Mouse (Mus musculus): Measurements from ENCODE around the gene Mthfsd.
A peak's percentile ranks its signal among the peaks of the same experiment; 100 is the strongest.

The Mthfsd gene

DNA sequence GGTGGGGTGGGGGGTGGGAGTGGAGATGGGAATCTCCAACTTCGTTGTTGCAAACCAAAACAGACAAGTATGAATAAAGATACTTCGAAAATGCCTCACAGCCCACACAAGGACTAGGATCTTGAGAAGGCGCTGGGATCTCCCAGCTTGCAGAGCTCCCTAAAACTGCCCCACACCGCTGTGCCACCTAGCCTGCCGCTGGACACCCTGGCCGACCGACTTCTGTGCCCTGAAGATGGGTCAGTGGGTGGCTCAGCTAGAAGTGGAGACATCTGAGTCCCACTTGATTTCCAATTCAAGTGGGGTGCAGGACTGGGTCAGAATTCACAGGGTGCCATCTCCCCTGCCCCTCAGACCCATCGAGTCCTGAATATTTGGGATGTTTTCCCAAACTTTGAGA is 13.5 kb upstream of the Mthfsd start:
- DNase-seq (ENCODE audit: low spot score) = no peak

DNA sequence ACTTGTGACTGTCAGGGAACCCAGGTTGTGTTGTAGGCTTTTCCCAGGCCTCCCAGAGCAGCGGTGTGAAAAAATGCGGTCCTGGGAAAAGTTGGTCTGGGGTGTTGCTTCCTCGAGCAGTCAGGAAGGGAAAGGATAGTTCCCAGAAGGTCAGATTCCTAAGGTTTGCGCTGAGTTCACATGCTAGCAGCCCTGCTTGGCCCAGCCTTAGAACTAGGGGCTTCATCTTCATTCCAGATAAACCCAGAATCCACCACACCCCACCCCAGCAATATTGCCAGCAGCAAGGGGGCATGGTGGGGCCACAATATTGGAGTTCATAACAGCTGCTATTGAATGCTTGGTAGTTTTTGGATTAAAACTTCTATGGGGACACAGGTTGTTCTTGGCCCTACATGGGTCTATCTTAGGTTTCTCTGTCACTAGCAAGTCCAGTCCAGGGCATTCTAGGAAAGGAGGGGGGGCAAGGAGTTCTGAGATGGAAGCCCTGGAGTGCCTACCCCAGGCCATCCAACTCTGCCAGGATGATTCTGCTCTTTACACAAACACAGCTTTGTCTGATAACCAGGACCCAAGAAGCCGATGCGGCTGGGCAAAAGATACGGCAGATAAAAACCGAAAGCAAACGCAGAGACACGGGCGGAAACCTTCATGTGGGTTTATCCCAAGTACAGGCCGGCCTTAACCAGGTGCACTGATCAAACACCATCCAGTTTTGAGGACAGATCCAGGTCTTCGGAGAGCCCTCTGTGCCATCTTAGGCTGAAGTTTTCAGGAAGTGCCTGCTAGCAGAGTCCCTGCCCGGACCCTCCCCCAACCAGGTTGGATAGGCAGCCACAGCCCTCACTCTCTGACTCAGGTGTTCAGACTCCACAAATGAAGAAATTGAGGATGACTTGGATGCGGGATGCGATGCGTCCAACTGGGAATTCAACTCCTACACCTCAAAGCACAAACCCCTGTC is 12.5 kb upstream of the Mthfsd start:
- no peak for DNase-seq (ENCODE audit: low spot score)

DNA sequence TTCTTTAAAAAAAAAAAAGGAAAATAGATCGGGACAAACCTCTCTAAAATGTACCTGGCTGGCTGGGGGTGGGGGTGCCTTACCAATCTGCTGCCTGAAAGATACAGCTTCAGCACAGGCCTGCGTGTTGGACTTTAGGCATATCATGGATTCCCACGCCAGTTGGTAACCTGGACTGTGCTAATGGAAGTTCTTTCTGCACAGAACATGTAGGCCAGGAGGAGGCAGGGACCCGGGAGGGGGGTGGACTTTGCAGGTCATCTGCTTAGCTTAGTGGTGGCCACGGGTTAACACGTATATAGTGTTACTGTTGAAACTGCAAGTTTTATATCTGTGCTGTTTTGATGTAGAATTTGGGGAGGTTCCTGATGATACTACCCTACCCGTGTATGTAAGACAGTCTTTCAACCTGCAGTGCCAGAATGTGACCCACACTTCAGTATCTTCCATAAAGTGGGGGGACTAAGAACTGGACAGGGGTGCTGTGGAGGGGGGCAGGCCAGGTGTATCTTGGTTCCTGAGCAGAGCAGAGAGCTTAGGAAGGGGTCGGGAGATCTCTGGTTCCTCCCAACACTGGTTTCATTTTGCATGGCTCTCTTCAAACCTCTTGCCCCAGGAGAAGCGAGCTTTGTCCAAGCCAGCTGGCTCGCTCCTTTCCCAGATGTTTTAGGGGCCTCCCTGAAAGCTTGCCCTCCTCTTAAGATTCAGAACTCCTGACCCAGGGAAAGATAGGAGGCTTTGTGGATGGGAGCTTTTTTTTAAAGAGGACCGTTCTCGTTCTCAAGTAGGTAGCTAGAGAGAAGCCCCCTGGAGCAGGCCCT is 11.7 kb upstream of the Mthfsd start:
- no peak for DNase-seq (ENCODE audit: low spot score)

DNA sequence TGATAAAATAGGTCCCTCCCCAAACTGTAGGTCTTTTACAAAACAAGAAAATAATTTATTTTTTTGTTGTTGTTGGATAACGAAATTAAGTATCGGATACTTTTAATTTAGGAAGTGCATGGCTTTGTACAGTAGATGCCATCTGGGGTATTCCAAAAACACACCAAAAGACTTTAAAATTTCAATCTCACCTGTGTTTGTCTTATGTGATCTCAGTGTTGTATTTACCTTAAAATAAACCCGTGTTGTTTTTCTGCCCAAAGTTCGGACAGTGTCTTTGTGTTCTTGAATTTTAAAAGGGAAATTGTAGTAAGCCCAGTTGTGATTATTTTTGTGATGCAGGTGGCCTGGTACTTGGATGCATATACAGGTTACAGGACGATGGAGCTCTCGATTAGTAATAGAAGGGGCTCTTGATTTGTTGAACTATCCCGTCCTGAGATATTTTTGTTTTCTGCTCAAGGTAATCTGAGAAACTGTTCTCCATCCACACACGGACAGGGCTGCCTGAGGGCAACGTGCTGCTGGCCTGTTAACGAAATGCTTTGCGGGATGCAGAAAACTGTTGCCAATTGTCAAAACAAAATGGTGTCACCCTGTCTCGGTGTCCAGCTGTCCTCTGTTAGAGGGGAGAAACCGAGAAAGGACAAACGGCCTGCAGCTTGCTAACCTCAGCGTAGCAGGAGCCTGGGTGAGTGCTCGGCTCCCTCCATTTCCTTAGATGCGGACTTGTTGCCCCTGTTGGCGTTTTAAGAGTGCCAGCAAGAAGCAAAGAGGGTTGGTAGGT is 10.6 kb upstream of the Mthfsd start:
- no peak for DNase-seq (ENCODE audit: low spot score)

DNA sequence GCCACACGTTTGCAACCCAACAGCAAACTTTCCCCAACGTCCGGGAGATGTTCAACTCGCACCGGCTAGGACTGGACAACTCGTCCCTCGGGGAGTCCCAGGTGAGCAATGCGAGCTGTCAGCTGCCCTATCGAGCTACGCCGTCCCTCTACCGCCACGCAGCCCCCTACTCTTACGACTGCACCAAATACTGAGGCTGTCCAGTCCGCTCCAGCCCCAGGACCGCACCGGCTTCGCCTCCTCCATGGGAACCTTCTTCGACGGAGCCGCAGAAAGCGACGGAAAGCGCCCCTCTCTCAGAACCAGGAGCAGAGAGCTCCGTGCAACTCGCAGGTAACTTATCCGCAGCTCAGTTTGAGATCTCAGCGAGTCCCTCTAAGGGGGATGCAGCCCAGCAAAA is 9.7 kb upstream of the Mthfsd start:
- no peak for DNase-seq (ENCODE audit: low spot score)

DNA sequence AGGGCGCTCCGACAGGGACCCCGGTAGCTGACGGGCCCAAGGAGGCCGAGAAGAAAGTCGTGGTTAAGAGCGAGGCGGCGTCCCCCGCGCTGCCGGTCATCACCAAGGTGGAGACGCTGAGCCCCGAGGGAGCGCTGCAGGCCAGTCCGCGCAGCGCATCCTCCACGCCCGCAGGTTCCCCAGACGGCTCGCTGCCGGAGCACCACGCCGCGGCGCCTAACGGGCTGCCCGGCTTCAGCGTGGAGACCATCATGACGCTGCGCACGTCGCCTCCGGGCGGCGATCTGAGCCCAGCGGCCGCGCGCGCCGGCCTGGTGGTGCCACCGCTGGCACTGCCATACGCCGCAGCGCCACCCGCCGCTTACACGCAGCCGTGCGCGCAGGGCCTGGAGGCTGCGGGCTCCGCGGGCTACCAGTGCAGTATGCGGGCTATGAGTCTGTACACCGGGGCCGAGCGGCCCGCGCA is 9.0 kb upstream of the Mthfsd start:
- no peak for DNase-seq (ENCODE audit: low spot score)

DNA sequence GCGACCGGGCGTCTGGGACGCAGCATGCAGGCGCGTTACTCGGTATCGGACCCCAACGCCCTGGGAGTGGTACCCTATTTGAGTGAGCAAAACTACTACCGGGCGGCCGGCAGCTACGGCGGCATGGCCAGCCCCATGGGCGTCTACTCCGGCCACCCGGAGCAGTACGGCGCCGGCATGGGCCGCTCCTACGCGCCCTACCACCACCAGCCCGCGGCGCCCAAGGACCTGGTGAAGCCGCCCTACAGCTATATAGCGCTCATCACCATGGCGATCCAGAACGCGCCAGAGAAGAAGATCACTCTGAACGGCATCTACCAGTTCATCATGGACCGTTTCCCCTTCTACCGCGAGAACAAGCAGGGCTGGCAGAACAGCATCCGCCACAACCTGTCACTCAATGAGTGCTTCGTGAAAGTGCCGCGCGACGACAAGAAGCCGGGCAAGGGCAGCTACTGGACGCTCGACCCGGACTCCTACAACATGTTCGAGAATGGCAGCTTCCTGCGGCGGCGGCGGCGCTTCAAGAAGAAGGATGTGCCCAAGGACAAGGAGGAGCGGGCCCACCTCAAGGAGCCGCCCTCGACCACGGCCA is 8.5 kb upstream of the Mthfsd start:
- DNase-seq (ENCODE audit: low spot score) = no peak

DNA sequence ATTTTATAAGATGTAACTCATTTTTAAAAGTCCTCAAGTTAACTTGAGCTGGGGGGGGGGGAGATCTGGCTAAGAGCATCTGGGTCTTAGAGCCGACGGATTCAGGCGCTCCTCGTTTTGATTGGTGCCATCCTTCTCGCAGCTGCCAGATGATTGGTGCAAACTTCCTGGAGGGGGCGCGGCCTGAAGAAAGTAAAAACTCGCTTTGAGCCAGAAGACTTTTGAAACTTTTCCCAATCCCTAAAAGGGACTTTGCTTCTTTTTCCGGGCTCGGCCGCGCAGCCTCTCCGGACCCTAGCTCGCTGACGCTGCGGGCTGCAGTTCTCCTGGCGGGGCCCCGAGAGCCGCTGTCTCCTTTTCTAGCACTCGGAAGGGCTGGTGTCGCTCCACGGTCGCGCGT is 7.8 kb upstream of the Mthfsd start, which contains the start of gene Foxc2:
Foxc2 (plus strand) TSS at position 224 of the 400 bp plus-strand sequence.
- DNase-seq (ENCODE audit: low spot score) = peak; percentile 82

DNA sequence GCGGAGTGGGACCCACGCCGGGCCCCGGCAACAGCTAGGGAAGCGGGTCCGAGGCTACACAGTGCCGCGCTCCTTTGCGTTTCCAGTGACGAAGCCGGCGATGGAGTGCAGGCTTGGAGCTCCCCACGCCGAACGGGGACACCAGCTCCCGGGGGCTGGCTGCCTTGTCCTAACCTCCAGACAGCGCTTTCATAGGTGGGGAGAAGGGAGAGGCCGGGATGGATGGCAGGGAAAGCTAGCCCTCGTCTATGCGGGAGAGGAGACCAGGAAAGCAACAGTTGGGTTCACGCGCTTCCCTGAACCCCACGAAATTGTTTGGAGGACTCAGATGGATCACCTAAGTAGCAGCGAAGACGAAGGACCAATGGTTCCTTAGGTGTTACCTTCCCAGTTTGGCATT is 6.9 kb upstream of the Mthfsd start:
- DNase-seq (ENCODE audit: low spot score) = no peak

DNA sequence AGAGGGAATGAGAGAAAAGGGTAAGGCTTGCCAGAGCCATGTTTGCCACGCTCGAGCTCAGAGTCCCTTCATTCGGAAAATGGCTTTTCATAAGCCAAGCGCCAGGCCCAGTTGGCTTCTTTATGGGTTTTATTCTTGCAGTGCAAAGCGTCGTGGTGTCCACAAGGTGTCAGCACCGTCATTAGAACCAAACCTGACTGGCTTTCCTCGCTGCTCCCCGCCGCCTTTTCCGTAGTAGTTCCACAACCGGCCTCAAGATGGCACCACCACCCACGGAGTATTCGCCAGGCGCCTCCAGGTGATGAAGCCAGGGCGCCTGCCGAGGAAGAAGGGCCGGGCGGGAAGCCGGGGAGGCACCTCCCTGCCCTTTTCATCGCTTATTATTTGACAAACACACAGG is 5.1 kb upstream of the Mthfsd start:
- peak; percentile 87 for DNase-seq (ENCODE audit: low spot score)

DNA sequence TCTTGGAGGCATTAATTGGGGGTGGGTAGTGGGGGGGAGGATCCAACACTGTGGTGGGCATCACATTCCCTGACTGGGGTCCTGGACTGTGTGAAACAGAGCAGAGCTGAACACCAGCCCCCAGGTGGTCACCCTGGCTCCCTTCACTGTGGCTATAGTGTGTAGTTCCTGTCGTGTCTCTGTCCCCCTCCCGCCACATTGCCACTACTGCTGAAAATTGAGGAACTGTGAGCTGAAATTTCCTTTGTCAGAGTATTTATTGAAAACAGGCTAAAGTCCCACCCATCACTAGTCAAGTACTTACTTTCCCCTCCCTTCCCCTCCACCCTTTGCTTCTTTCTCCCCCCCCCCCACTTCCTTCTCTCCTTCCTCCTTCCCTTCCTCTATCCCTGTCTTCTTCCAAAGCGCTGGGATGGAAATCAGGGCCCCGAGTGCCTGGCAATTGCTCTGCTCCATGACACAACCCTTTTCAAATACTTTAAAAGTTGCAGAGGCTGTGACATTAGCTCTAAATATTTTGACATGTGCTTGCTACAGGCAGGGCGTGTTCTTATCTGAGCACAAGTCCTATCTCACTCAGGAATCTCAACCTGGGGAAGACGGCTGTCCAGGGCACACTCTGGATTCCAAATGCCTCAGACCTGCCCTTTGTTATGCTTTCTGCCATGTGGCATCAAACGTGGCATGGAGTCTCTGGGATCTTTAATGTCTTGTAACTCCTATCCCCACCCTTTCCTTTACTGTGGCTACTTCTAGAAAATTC is 3.1 kb upstream of the Mthfsd start:
- DNase-seq (ENCODE audit: low spot score) = no peak

DNA sequence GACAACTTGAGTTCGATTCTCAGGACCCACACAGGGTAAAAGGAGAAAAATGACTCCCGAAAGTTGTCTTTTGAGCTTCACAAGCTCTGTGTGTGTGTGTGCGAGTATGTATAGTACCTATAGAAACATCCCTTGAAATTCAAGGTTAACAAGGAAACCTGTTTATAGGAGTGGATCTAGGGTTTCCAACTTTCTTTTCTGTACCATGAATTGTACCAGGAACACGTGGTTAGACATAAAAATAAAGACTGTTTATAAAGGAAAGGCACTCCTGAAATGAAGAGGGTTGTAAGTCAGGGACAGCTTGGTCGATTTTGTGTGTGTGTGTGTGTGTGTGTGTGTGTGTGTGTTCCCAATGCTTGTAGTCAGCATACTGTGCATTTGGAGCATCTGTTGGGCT is 465 bp upstream of the Mthfsd start:
- DNase-seq (ENCODE audit: low spot score) = no peak

DNA sequence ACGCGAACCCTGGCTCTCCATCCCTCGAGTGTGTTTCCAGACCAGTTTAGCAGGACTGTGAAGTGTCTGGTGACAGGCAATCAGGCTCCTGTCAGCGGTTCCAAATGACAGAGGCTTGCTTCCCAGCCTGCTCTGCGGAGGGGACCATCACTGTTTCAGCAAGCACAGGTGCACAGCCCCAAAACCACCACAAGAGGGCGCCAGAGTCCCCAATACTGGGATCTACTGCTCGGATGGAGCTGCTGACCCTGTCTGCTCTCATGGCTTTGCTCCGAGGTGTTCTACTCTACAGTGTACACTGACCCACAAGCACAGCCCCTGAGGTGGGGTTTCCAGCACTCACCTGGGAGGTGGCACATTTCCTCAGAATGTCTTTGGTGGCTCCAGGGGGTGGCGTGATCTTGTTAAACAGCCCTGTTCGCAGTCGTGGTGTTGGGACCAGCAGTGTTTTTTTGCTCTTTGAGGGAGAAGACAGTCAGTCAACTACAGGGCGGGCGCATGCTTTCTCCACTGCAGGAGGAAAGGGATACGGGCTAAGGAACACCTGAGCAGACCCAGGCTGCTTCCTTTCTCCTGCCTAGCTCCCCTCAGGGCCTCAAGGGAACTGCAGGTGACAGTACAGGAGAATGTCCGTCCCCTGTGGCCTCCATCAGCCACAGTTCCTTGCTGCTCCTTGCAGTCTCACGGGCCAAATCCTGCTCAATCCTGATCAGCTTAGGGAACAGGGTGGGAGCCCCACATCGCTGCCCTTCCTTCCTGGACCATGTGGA is 4.0 kb downstream of the Mthfsd start:
- DNase-seq (ENCODE audit: low spot score) = no peak

DNA sequence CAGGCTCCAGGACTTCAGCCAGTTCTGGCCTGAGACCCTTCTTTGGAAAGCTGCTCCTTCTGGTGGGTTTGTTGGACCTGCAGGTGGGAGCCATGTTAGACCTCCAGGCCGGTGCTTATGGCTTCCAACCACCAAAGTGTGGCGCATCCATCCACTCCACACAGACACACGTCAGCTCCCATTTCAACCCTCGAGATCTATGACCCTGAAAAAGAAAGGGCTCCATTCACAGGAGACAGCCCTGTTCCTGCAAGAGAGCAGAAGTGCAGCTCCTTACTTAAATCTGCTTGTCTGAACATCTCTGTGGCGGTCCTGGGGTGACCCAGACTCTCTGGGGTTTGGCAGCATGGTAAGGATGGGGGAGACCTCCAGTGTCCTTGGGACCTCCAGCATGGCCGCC is 14.7 kb downstream of the Mthfsd start:
- DNase-seq (ENCODE audit: low spot score) = no peak

DNA sequence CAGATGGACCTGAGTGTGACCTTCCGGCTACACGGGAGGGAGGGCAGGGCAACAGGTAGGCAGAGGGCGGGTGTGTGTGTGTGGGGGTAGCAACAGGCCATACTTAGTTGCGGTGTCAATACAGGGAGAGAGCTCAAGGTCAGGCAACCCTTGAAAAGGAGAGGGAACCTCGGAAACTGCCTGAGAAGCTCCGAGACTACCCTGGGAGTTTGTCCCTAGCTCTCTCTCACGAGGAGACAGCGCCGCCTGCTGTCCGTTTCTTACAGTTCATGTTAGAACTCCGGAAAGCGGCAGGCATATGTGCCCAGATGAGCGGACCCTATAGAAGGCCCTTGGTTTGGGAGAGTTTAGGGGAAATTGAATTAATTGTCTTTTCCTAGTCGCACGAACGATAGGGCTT is 15.6 kb downstream of the Mthfsd start:
- DNase-seq (ENCODE audit: low spot score) = peak; percentile 77

DNA sequence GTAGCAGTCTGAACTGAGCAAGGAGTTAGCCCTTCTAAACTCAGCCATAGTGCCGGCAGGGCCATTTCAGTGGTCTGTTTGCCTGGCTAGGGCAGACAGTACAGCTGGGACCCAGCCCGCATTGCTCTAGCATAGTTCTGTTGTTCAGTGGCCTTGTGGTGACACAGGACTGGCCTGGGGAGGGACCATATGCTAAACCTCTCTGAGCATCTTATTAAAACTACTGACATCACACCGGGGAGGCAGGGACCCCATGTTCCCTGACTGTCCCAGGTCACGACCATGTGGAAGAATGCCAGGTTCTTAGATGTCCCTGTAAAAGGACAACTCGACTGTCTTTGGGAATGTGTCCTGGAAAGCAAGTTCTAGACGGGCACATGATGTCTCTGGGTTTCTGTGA is 16.1 kb downstream of the Mthfsd start:
- DNase-seq (ENCODE audit: low spot score) = no peak

DNA sequence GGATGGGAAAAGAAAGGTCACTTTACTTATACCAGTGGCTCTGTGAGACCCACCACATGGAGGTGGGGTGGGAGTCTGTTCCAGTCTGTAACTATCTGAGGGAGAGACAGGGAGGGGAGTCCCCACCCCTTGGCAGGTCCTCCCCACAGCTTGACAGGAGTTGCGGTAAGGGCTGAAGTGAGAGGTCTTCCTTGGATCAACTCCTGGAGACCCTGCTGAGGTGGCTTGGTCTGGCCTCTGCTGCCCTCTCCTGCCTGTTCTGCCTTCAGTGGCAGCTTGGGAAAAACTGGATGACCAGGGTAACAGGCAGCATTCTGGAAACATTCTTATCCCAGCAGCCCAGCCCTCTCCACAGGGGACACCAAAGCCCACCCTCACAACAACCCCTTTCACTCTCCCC is 17.5 kb downstream of the Mthfsd start:
- DNase-seq (ENCODE audit: low spot score) = no peak

DNA sequence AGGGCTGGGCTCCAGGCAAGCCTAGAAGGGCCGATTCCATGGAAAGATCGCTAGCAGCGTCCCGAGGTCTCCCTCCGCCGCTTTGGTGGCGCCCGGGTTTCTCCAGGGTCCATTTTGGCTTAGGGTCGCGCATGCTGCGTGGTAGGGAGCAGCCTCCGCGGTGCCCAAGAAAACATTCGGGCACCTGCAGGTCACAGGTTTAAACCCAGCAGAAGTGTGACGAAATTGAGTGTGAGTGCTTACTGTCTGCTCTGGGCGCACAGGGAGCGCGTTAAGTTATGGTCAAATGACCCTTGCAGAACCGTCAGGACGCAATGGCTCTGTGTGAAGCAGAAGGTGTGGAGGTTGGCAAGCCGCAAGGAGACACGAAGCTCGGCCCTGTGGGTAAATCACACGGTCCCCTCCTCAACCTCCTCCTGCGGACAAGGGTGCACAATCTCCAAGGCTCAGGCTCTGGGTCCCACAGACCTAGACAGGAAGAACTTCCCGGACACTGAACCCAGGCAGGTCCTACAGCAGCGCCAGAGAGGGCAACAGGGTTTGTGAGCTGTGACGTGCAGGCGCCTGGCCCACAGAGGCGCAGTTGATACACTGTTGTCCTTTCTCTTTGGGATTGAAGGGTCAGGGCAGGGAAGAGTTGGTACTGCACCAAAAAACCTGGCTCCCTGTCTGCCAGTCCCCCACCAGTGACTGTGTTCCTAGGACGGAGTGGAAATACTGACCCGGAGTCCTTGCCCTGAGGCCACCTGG is 18.4 kb downstream of the Mthfsd start:
- DNase-seq (ENCODE audit: low spot score) = no peak

DNA sequence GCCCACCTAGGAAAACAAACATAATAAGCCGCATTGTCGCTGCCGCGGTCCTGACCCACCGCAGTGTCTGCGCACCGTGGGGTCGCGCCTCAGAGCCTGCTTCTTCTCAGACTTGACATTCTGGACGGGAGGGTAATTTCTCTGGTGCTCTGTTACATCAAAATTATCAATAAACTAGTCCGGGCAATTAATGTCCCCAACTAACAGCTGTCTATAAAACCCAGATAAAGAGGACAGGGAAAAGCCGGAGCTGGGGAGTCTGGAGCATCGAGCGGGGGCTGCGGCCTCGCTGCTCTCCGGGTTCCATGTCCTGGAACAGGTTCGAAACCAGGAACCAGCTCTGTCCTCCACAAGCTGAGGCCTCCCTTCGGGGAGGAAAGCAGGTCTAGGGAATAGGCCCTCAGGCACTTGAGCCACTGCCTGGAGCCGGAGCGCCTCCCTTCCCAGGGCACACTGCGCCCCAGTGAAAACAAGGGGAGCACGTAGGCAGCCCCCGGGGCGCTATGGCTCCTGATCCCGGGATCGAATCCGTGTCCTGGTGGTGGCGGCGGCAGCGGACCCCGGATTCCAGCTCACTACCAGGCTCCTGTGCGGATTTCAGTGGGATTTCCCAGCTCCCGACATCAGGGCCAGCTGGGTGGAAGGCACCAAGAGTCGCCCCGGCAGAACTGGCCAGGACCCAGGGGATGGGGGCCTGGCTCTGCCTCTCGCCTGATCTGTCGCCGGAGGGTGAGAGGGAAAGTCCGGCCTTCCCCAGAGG is 19.1 kb downstream of the Mthfsd start:
- no peak for DNase-seq (ENCODE audit: low spot score)
